Mouse (Mus musculus): ENCODE measurements around the gene Zranb1. TPM values are rescaled to one million over a fixed set of nuclear protein-coding genes. Genes with fewer than 3 reads are reported as not detected.

Gene Zranb1
- polyA plus RNA-seq, 1 experiment from 2014 or later: 11.6 TPM

- Histone ChIP-seq H3K9ac (replicated peaks) (no peak overlapping the region), H3K27ac (ENCODE audit: low read depth) (no peak overlapping the region), H3K36me3 (replicated peaks; ENCODE audit: insufficient read depth, low read length) (no peaks in the 10 kb centered on the region), H3K4me1 (ENCODE audit: insufficient read depth) (no peaks in the 10 kb centered on the region), H3K4me3 (ENCODE audit: low read depth, low read length) (no peak overlapping the region), H3K27me3 (ENCODE audit: insufficient read depth, low read length) (no peaks in the 10 kb centered on the region), H3K4me2 (ENCODE audit: low read depth, low read length) (no peak overlapping the region), H3K9me3 (ENCODE audit: low read length) (no peaks in the 10 kb centered on the region)
- DNase-seq (no peak), ATAC-seq (no peak)
- TF ChIP-seq EP300 (IDR thresholded peaks at IDR 0.05; ENCODE audit: low read depth): no peak
- TF ChIP-seq CTCF (IDR thresholded peaks at IDR 0.05; ENCODE audit: low read depth): no peak
- WGBS (ENCODE audit: insufficient replicate concordance): 67% methylated on average over 8 of the region's 8 CpGs
These were observed 98.1 kb downstream of the Zranb1 start for GRCm38 (mm10) chr7:133029004-133029403.

GRCm38 (mm10) chr7:133029496-133030047 is 98.6 kb downstream of the Zranb1 start:
- no peak overlapping the region for H3K9ac ChIP-seq (replicated peaks)
- ATAC-seq (no peak), DNase-seq (no peak)
- H3K36me3 ChIP-seq (replicated peaks; ENCODE audit: insufficient read depth, low read length): no peaks in the 10 kb centered on the region
- no peaks in the 10 kb centered on the region for H3K9me3 ChIP-seq (ENCODE audit: low read length)
- 57% methylated on average over 8 of the region's 8 CpGs for WGBS (ENCODE audit: insufficient replicate concordance)
- no peaks in the 10 kb centered on the region for H3K27me3 ChIP-seq (ENCODE audit: insufficient read depth, low read length)
- no peak overlapping the region for H3K4me3 ChIP-seq (ENCODE audit: low read depth, low read length)
- no peak for TF ChIP-seq CTCF (IDR thresholded peaks at IDR 0.05; ENCODE audit: low read depth)
- TF ChIP-seq EP300 (IDR thresholded peaks at IDR 0.05; ENCODE audit: low read depth): no peak
- H3K4me1 ChIP-seq (ENCODE audit: insufficient read depth): no peaks in the 10 kb centered on the region
- H3K27ac ChIP-seq (ENCODE audit: low read depth): no peak overlapping the region
- no peak overlapping the region for H3K4me2 ChIP-seq (ENCODE audit: low read depth, low read length)

- 56% methylated on average over 9 of the region's 9 CpGs for WGBS (ENCODE audit: insufficient replicate concordance)
- TF ChIP-seq EP300 (IDR thresholded peaks at IDR 0.05; ENCODE audit: low read depth) (no peak), CTCF (IDR thresholded peaks at IDR 0.05; ENCODE audit: low read depth) (peak; percentile 88)
- H3K9ac ChIP-seq (replicated peaks): no peak overlapping the region
- H3K27ac ChIP-seq (ENCODE audit: low read depth): no peak overlapping the region
- DNase-seq (peak; percentile 57), ATAC-seq (0 out of 2 replicates have a peak, but pooled peaks have one; percentile 19)
- H3K4me2 ChIP-seq (ENCODE audit: low read depth, low read length): no peak overlapping the region
- H3K4me3 ChIP-seq (ENCODE audit: low read depth, low read length): no peak overlapping the region
- H3K4me1 ChIP-seq (ENCODE audit: insufficient read depth): no peaks in the 10 kb centered on the region
- H3K9me3 ChIP-seq (ENCODE audit: low read length): no peaks in the 10 kb centered on the region
- no peaks in the 10 kb centered on the region for H3K36me3 ChIP-seq (replicated peaks; ENCODE audit: insufficient read depth, low read length)
- H3K27me3 ChIP-seq (ENCODE audit: insufficient read depth, low read length): no peaks in the 10 kb centered on the region
These were observed 101.8 kb downstream of the Zranb1 start for GRCm38 (mm10) chr7:133032589-133033203.

GRCm38 (mm10) chr7:133035901-133036300 is 105.0 kb downstream of the Zranb1 start:
- H3K9ac ChIP-seq (replicated peaks): no peak overlapping the region
- no peaks in the 10 kb centered on the region for H3K9me3 ChIP-seq (ENCODE audit: low read length)
- ATAC-seq (no peak), DNase-seq (no peak)
- no peaks in the 10 kb centered on the region for H3K4me1 ChIP-seq (ENCODE audit: insufficient read depth)
- TF ChIP-seq EP300 (IDR thresholded peaks at IDR 0.05; ENCODE audit: low read depth) (no peak), CTCF (IDR thresholded peaks at IDR 0.05; ENCODE audit: low read depth) (no peak)
- no peak overlapping the region for H3K4me2 ChIP-seq (ENCODE audit: low read depth, low read length)
- no peak overlapping the region for H3K27ac ChIP-seq (ENCODE audit: low read depth)
- no peaks in the 10 kb centered on the region for H3K27me3 ChIP-seq (ENCODE audit: insufficient read depth, low read length)
- H3K4me3 ChIP-seq (ENCODE audit: low read depth, low read length): no peak overlapping the region
- H3K36me3 ChIP-seq (replicated peaks; ENCODE audit: insufficient read depth, low read length): no peaks in the 10 kb centered on the region

Other genes starting within 250 kb of the Zranb1 start
- 15.2 and 17.2 TPM in 2 replicates for gene Fam53b, start 117.3 kb upstream of the Zranb1 start, polyA plus RNA-seq (2015; fragmentation: Nextera tagmentation; extraction: Ambion mirVana)
- 14.1 and 15.0 TPM in 2 replicates for gene Eef1akmt2, start 78.5 kb upstream of the Zranb1 start, polyA plus RNA-seq (2015; fragmentation: Nextera tagmentation; extraction: Ambion mirVana)
- gene Abraxas2, start 71.9 kb upstream of the Zranb1 start, polyA plus RNA-seq (2015; fragmentation: Nextera tagmentation; extraction: Ambion mirVana): 13.0 and 15.5 TPM in 2 replicates
- 11.2 TPM in 2 replicates for gene Fgfr2, start 192.2 kb downstream of the Zranb1 start, polyA plus RNA-seq (2015; fragmentation: Nextera tagmentation; extraction: Ambion mirVana)
- gene Ctbp2, start 193.2 kb downstream of the Zranb1 start, polyA plus RNA-seq (2015; fragmentation: Nextera tagmentation; extraction: Ambion mirVana): 5.8 and 6.1 TPM in 2 replicates

Measured in liver, postnatal 0 days (tissue).